Mouse (Mus musculus): ENCODE data around the gene Pnldc1. TPM values are rescaled to one million over a fixed set of nuclear protein-coding genes. Genes with fewer than 3 reads are reported as not detected.
"Not testable (repeated sequence)": the region's sequence is repeated elsewhere in the genome, so short reads cannot be mapped to it uniquely, and the experiment has no call there.

Gene Pnldc1
- total RNA-seq, 2 experiments from 2014 or later: 1.1 to 1.2 TPM

DNA sequence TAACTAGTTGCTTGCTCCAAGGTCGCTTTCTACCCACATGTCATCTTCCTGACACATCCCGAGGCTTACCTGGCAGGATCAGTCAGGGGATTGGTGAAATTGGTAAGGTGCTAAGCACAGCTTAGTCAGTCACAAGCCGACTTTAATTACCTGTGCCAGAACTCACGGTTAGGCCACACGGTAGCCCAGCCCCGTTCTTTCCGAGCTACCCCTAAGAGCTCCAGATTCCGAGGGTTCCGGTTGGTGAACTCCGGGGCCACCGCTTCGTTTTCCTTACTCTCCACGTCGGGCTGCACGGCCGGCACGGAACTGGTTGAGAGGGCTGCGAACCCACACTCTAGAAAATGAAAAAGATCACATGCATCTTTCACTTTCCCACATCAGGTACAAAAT lies 5.5 kb upstream of the Pnldc1 start, which contains the start of gene Tcp1:
Gene Tcp1 (plus strand): TSS at position 214 of the 393 bp plus-strand sequence.
- DNase-seq: peak in 1 of 2 experiments; percentile 7
- intact Hi-C loops (cut with DNase I): no loop called here

DNA sequence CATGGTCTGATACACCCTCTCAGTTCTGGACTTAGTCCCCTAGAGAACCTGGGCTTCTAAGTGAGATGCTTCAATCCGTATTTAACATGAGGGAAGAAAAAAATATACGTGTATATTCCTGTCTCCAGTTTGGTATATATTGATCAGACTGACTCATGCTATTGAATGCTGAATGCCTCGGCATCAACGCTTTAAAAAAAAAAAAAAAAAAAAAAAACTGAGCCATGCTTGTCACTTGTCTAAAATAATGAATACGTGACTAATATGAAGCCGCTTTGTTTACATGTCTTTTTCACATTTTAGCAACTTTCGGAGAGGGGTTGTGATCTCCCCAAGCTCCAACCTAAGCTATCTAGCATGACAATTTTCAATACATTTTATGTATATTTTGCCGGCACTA lies 361 bp upstream of the Pnldc1 start:
- intact Hi-C loops (cut with DNase I): no loop called here
- DNase-seq: no peak

DNA sequence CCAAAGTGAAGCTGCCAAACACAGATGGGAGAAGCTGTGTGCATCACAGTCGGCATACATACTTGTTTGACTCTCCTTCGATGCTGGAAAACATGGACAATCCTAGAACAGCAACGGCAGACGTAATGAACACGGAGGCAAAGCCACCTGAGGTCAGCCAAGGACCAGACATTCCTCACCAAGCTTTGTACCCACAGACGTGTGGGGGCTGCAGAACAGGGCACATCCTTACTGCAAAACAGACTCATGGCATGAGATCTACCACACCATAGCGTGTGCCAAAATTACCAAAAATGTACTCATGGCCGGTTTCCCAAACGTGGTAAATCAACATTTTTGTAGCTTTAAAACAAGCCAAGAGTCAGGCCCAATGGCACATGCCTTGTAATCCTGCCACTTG lies 3.6 kb downstream of the Pnldc1 start:
- no peak for DNase-seq
- intact Hi-C loops (cut with DNase I): no loop called here

DNA sequence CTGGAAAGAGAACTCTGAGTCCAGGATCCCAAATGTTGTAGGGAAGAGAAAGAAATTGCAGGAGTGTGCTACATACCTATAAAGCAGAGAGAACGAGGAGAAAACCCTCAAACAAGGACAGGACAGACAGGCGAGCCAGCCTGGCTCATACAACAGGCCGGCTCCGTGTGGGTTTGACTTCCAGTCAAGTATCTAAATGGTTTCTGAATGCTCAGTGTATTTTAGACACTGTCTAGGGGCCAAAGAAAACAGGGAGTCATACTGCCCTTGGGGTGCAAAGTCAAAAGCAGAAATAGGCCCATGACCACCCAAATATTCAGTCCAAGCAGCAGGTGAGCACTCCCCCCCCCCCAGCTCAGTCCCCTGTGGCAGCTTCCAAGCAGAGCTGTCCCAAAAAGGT lies 4.2 kb downstream of the Pnldc1 start:
- intact Hi-C loops (cut with DNase I): no loop called here
- no peak for DNase-seq

DNA sequence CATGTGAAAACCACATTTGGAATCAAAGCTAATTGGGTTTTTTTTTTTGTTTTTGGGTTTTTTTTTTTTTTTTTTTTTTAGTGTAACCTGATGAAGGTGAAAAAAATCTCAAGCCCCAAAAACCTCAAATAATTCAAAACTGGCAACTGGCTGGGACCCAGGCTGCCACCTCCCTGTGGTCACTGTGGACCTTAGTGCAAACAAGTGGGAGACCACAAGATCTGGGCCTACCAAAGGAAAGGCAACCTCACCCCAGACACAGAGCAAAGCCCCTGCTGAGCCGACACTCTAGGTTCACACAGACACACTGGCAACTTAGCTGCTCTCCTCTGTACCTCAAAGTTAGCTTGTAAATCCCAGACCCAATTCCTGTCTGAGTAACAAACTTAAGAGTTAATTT lies 5.7 kb downstream of the Pnldc1 start:
- intact Hi-C loops (cut with DNase I): no loop called here
- no peak for DNase-seq

DNA sequence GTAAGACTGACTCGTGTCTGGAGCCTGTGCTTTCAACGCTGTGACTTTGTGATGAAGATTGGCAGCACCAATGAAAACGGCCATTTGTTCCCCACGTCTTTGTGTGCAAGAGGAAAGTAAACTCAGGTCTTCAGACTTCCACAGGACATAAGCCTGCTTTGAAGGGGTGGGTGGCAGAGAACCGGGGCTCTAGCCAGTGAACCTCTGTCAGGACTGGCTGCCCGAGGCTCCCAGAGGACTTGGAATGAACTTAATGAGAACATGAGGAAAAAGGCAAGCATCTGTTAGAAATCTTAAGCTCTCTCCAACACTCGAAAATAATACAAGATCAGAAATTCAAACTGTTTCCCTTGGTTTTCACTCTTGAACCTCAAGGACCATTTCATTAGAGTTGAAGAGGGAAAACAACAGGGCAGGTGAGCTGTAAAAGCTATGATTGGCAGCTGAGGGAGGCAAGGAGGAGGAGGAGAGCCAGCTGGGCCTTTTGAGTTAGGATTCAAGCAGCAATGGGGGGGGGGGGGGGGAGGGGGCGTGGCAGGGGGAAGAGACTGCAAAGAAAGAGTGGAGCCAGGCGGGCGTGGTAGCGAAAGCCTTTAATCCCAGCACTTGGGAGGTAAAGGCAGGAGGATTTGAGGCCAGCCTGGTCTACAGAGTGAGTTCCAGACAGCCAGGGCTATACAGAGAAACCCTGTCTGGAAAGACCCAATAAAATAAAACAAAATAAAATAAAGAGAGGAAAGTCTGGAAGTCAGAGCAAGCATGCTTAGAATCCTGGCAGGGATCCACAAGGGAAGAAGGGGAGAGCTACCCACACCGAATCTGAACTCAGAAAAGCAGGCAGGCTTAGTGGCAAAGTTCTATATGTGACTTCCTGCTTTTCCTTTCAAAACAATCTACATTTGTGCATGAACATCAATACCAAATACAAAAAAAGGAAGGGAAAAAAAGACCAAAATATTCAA lies 6.4 kb downstream of the Pnldc1 start:
- intact Hi-C loops (cut with DNase I): no loop called here

DNA sequence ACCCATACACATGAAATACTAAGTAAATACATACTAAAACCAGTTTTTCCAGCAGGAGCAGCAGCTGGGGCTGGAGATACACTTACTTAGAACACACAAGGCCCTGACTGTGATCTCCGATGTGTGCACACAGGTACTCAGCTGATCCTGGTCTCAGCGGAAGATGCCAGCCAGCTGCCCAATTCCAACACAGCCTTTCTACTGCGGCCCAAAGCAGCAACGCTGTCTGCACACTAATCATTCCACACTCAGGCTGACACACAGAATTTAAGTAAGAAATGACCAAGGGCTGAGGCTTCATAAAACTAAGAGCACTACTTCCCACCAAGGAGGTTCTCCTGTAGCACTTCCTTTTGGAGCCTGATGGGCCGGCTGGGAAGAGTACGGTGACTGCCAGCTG lies 7.7 kb downstream of the Pnldc1 start:
- intact Hi-C loops (cut with DNase I): no loop called here
- no peak for DNase-seq

More for the DNA sequence above, 6.4 kb downstream of the Pnldc1 start:
- no peak for DNase-seq

DNA sequence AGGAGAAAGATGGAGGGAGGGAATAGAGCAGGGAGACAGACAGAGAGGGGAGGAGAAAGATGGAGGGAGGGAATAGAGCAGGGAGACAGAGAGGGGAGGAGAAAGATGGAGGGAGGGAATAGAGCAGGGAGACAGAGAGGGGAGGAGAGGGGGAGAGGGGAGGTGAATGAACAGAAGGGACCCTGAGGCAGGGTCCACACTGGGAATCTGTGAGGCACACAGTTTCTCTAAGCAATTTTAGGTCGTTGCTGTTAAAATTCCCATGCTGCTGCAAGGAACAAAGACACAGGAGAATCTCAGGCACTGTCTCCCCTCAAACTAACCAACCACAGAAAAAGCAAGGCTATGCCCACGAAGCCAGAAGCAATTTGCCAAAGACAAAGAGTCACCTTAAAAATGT lies 11.4 kb downstream of the Pnldc1 start:
- DNase-seq; intact Hi-C loops (cut with DNase I): not testable (repeated sequence)

DNA sequence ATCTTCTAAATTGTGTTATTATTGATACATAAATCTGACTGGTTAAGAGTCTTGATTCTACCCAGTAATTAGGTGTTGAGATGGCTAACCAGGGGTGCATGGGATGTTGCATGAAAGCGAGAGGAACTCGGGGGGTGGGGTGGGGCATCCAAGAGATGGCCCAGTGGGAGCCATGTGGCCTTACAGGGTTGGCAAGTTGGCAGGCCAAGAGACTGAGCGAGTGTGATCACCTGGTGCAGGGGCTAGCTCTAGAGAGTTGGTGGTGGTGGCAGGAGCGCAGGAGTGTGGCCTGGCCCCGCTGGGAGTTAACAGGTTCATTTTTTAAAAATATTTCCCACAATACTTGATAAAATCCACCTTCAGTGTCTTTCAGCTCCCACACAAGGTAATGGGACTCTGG lies 12.4 kb downstream of the Pnldc1 start:
- DNase-seq: no peak

DNA sequence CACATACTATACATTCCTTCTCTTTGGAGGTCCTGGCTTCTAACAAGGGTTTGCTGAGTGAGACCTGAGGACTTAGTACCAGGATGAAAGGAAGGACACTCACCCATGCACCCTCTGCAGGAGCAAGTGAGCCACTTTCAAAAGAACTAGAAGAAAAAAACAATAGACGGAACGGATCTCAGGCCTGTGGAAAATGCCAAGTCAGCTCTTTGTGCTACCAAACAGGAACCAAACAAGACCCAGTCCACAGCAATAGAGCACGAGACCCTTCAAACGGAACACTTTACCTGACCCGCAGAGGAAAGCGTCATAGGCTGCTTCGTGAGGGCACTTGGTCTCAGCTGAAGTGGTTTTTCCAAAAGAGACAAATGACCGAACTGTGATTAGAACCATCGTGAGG lies 18.0 kb downstream of the Pnldc1 start:
- no peak for DNase-seq
- intact Hi-C loops (cut with DNase I): no loop called here

More for the DNA sequence above, 12.4 kb downstream of the Pnldc1 start:
- intact Hi-C loops (cut with DNase I): no loop called here

DNA sequence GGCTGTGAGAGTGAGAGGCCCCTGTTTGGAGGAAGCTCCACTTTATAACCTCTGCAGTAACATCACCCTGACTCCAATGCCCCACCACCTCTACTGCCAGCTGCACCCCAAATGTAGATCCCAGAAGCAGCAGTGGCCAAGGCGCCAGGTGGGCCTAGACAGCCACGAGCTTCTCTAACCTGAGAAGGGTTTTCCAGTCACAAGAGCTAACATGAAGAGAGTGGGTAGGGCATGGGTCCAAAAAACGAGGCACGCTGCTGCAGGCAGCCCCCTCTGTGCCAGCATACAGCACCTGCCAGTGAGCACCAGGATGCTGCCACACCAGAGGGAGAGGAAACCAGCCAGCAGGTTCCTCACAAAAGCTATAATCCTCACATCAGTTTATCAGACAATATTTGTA lies 19.0 kb downstream of the Pnldc1 start:
- intact Hi-C loops (cut with DNase I): no loop called here
- DNase-seq: no peak

DNA sequence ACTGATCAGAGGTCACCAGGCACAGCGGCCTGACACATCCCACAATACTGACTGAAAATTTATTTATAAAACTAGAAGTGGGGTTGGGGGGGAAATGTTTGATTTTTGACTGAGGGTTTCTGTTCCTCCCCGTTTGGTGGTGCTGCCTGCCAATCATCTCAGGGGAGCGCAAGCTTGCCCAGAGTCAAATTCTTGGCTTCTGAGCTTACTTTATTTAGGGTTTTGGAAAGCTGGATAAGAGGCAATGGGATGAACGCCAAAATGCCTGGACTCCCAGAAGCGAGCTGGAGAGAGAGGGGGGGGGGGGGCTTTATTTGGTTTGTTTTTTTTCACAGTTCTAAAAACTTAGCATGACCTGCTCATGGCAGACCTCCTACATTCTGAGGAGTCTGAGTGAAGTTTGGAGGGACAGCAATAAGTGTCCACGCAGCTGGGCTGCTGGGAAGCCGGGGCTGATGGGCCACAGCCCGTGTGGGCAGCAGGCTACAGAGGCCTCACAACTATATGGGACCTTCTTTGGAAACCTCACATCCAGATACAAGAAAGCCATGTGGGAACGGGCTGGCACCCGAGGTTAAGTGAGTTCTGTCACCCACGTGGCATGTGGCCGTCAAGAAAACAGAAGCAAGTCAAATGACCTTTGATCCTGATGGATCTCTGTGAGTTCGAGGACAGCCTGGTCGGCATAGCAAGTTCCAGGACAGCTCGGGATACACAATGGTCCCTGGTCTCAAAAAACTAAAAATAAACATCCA lies 22.8 kb downstream of the Pnldc1 start:
- DNase-seq: peak; percentile 25 to 68
- intact Hi-C loops (cut with DNase I): no loop called here

DNA sequence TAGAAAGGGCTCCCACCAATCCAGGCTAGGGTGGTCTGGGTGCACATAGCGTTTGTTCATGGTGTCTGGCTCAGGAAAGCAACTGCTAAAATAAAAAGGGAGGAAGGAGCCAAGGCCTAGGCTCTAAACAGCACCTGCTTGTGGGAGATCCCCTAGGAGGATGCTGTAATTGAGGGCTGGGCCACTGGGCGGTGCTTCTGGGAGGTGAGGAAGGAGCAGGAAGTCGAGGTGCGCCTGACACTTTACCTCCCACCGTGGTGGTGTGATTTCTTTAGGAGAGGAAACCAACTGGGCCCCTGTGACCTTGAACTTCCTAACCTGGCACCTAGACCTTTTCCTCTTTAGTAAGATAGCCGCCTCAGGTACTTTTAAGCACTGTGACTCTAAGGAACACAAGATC lies 23.4 kb downstream of the Pnldc1 start:
- peak in 1 of 2 experiments; percentile 23 for DNase-seq
- intact Hi-C loops (cut with DNase I): no loop called here

DNA sequence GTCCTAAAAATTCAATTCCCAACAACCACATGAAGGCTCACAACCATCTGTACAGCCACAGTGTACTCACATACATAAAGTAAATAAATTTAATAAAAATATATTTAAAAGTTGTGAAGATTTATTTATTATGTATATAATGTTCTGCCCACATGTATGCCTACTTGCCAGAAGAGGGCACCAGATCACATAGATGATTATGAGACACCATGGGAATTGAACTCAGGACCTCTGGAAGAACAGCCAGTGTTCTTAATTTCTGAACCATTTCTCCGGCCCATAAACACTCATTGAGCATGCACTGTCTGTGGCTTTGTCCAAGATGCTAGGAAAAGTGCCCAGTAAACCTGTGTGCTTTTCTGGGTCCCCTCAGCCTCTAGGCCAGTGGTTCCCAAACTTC lies 28.8 kb downstream of the Pnldc1 start:
- intact Hi-C loops (cut with DNase I): no loop called here
- DNase-seq: no peak

DNA sequence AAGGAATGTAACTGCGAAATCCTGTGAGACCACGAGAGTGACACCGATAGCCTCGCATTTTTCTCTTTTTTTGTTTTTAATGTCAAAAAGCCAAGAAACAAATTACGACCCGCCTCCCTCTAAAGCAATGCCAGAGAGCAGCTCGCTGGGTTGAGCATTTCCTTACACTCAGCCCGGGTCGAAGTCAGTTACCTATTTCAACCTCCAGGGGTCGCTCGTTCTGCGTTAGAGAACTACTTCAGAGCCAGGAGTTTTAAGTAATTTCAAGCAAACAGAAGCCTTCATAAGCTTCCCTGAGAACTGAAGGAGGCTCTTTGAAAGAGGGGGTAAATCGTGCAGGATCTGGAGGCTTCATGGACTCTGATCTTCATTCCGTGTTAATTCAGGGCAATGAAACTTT lies 29.9 kb downstream of the Pnldc1 start:
- DNase-seq: peak; percentile 76 to 89
- intact Hi-C loops (cut with DNase I): loop anchor here (1.0 kb wide), 1 partner anchor 116 kb away; no protein-coding TSS in a partner anchor

DNA sequence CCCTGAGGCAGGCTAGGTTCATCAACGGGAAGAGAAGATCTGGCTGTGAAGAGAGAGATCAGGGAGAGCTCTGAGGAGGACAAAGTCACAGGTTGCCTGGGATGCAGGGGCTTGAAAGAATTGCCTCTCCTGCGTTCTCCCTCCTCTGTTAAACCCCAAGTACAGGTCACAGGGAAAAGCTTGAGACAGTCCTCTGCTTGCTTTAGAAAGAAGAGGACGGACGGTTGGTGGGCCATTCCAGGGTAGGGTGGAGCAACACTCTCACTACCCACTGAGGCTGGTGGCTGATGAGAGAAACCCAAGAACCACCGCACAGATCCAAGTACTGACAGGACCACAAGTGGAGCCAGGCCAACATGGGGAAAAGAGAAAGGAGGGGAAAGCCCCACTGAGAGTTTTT lies 34.3 kb downstream of the Pnldc1 start, which contains the start of gene Mrgprh:
Gene Mrgprh (plus strand): TSS at position 301 of the 400 bp plus-strand sequence.
- no peak for DNase-seq
- intact Hi-C loops (cut with DNase I): no loop called here

DNA sequence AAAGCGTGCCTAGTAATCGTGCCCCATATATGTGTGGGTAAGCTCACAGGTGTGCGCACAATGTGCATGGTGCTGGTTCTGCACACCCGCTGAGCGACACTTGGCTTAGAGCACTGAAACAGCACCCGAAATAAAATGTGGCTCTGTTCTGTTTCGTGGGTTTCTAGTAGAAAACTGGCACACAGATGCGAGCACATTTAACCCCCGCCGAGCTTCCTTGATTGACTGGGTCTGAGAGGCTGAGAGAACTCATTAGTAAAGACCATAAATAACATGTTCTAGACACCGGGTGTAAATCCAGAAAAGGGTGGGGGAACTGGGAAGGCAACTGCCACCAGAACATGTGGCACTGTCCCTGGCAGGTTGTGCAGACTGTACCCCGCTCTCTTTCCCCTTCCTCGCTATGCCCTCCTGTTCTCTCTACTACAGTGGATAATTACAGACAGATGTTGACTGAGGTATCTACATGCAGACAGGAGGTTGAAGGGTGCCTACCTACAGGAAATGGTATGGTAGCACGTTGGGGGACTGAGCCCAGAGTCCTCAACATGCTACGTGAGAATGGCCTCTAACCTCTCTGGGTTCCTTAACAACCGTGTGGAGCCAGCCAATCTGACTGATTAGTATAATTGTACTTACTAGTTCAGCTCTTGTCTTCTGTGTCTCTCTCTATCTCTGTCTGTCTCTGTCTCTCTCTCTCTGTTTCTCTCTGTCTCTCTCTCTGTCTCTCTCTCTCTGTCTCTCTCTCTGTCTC lies 37.6 kb downstream of the Pnldc1 start:
- DNase-seq: no peak
- intact Hi-C loops (cut with DNase I): no loop called here

DNA sequence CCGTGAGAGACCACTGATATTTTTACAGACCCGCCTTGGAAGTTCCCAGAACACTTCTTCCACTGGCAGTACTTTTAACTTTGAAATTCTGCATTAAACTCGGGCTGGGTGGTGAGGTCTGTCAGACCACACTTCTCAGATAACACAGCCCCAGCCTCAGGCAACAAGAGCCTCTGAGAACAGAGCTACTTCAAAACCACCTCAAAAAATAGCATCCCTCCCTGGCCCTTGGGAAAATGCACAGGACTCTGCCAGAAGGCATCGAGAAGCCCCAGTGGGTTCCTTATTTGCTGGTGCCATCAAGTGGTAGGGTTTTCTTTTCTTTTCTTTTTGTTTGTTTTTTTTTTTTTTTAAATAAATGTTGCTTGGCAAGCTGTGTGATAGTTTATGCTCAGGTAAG lies 41.4 kb downstream of the Pnldc1 start:
- DNase-seq: no peak
- intact Hi-C loops (cut with DNase I): no loop called here

DNA sequence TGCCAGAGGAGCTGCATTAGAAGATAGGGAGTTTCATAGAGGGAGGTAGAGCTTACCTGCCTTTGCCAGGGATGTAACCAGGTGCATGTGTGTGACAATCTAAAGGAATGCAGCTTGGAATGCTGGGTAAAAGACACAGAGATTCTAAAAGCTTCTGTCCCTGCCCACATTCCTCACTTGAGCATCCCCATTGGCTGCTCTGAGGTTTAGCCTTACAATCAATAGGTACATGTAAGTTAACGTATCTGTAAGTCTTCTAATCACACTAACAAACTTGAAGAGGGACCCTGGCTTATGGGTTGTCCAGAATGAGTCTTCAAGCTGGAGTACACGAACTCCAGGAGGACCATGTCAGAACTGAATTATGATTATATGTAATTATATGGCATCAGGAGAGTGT lies 42.0 kb downstream of the Pnldc1 start, which contains the start of gene Mas1:
Gene Mas1 (minus strand): TSS at position 101 of the 400 bp plus-strand sequence.
- DNase-seq: no peak
- intact Hi-C loops (cut with DNase I): no loop called here

DNA sequence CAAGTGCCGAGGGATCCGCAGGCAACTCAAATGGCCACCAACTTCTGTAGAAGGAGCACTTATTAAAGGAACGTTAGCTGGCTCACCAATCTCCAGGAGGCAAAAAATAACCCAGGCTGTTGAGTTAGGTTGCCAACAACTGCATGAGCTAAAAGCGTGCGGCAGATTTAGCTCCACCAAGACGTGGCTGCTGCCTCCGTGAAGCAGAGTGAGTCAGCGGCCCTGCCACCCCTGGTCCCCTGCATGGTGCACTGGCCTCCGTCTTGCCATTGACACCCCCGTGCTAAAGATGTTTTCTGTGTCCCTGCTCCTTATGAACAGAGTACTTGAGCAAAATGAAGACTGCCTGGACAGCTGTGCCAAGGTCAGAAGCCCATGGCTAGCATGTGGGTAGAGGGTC lies 43.2 kb downstream of the Pnldc1 start:
- DNase-seq: peak; percentile 18 to 24
- intact Hi-C loops (cut with DNase I): no loop called here

DNA sequence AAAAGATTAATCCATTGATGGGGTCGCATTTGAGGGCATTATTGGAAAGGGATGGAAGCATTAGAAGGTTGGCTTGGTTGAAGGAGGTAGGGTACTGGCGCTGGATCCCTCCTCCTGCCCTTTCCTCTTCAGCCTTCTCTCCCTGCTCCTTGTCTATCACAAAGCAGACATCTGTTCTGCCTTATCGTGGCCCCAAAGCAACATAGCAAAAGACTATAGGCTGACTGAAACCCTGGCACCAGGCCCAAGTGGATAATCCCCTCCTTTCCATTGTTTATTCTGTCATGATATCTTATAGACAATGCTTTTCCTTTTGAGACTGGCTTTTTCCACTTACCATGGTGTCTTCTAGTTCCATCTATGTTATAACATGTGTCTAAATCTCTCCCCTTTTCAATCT lies 44.6 kb downstream of the Pnldc1 start:
- intact Hi-C loops (cut with DNase I): no loop called here
- no peak for DNase-seq
